Mouse (Mus musculus) kidney, postnatal 0 days (tissue): ENCODE data around the gene Pde3b. TPM values are rescaled to one million over a fixed set of nuclear protein-coding genes. Genes with fewer than 3 reads are reported as not detected.
A peak's percentile ranks its signal among the peaks of the same experiment; 100 is the strongest.
"Not testable (repeated sequence)": the region's sequence is repeated elsewhere in the genome, so short reads cannot be mapped to it uniquely, and the experiment has no call there.

Experiments
- ATAC-seq: fragments of 200-750 bp; cut with Nextera tagmentation; replicated peaks from 2 replicates; pipeline ENCODE4 v1.8.0; 2017; ENCODE audit warnings: low read depth, moderate number of reproducible peaks, moderate TSS enrichment, moderate library complexity; ENCODE audit not compliant: low FRiP score
- DNase-seq: peaks from one replicate; pipeline ENCODE4 v3.0.0-alpha.2; 2016; ENCODE audit warnings: low spot score
- H3K27ac ChIP-seq: fragments of 300-500 bp; sonication (generic); 2 replicates; pipeline ENCODE4 v1.5.1; 2014; ENCODE audit warnings: mild to moderate bottlenecking
- H3K27me3 ChIP-seq: fragments of 300-500 bp; sonication (generic); 2 replicates; pipeline ENCODE4 v1.6.1; 2014; ENCODE audit warnings: low read length, mixed read lengths; ENCODE audit not compliant: insufficient read depth
- H3K36me3 ChIP-seq: fragments of 300-500 bp; sonication (generic); 2 replicates; pipeline ENCODE4 v1.6.1; 2014; ENCODE audit warnings: low read length, mixed read lengths; ENCODE audit not compliant: insufficient read depth
- H3K4me1 ChIP-seq: fragments of 300-500 bp; sonication (generic); replicated peaks from 2 replicates; pipeline ENCODE4 v1.6.1; 2014; ENCODE audit warnings: antibody characterized with exemption, low read length, mixed read lengths; ENCODE audit not compliant: insufficient read depth
- H3K4me2 ChIP-seq: fragments of 300-500 bp; sonication (generic); 2 replicates; pipeline ENCODE4 v1.6.1; 2014; ENCODE audit warnings: mild to moderate bottlenecking, low read length, moderate library complexity, mixed read lengths
- H3K4me3 ChIP-seq: fragments of 300-500 bp; sonication (generic); replicated peaks from 2 replicates; pipeline ENCODE4 v1.5.1; 2014; ENCODE audit warnings: low read depth, low read length
- H3K9ac ChIP-seq: fragments of 300-500 bp; sonication (generic); 2 replicates; pipeline ENCODE4 v1.6.1; 2014; ENCODE audit warnings: low read depth, low read length
- H3K9me3 ChIP-seq: fragments of 300-500 bp; sonication (generic); replicated peaks from 2 replicates; pipeline ENCODE4 v1.6.1; 2016; ENCODE audit warnings: low read length, inconsistent platforms, mixed read lengths
- CTCF ChIP-seq: IDR thresholded peaks from 2 replicates; pipeline ENCODE4 v1.5.1; 2016; ENCODE audit warnings: antibody characterized with exemption, low read depth, mild to moderate bottlenecking, moderate library complexity
- WGBS: fragments of 180-500 bp; shearing (Covaris S2); extraction: QIAGEN DNeasy Blood & Tissue Kit; methylation state at CpG from one replicate; pipeline ENCODE4 v1.1.7; 2014; 5-methylcytosine and 5-hydroxymethylcytosine counted together
- polyA plus RNA-seq: library from polyadenylated mRNA; unstranded; fragments of >200 nt; fragmentation: Nextera tagmentation; extraction: Ambion mirVana; gene quantifications from 2 replicates; pipeline ENCODE4 v1.2.1, GENCODE M21; 2015

Gene Pde3b
- polyA plus RNA-seq, 1 experiment from 2014 or later, result 4.2 TPM

DNA sequence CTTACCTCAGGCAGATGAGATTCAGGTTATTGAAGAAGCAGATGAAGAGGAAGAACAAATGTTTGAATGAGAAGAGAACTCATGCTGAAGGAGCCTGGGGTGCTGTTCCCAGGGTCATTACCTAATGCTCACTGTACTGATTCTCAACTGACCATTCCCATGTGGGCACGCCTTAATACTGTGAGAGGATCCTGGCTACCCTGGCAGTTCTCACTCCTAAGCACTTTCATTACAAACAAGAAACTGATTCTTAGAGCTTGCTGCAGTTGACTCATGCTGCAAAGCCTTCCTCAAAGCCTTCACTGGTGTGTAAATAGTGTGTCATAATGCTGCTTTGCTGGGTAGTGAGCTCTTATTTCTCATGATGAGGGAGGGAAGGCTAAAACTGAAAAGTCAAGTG, 121.1 kb downstream of the Pde3b start:
- DNase-seq, result no peak
- H3K4me1 ChIP-seq, result no peaks in the 10 kb centered on the region
- H3K9ac ChIP-seq, result no peak overlapping the region
- no peak for ATAC-seq
- TF ChIP-seq CTCF, result no peak
- H3K4me2 ChIP-seq, result no peak overlapping the region
- H3K36me3 ChIP-seq, result no peaks in the 10 kb centered on the region
- WGBS, result 86% methylated on average over 1 of the region's 1 CpGs
- H3K4me3 ChIP-seq, result no peak overlapping the region
- no peak overlapping the region for H3K27ac ChIP-seq
- no peaks in the 10 kb centered on the region for H3K27me3 ChIP-seq
- H3K9me3 ChIP-seq, result no peaks in the 10 kb centered on the region

DNA sequence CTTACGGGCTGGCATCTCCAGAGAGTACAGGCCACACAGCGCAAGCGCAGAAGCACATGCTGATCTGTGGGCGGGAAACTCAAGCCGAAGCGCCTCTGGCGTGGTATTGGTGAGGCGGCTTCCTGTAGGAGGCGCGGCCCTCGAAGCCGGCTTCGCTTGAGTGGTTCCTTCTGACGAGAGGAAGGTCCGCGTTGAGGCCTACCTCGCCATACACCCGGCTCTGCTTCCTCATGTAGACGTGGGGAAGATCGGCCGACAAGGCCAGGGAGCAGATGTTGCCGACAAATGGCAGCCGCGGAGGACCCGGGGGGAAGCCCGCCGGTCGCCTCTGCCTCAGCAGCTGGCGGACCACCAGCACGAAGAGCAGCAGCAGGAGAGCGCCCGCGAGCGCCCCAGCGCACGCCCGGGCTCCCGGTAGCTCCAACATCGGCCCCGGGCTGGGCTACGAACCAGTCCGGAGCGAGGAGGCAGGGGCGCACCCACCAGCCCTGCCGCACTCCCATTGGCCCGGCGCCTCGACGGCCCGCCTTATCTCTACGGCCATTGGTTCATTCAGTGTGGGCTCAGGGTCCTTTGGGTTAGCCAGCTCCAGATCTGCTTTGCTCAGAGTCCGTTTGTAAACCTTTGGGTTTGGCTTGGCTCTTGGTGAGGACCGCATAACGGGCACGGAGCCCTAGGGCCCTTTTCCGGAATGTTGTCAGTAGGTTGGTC, 147.6 kb downstream of the Pde3b start, which contains the start of gene Cyp2r1:
TSS of gene Cyp2r1 (minus strand) at position 442 of the 711 bp plus-strand sequence.
- DNase-seq (peak; percentile 94), ATAC-seq (peak; percentile 98)
- 2% methylated on average over 56 of the region's 56 CpGs for WGBS
- Histone ChIP-seq H3K9ac (peak within 1 kb of the TSS; percentile 69), H3K4me1 (peaks cover 4% of the 10 kb centered on the region; the same call in 1 of the 2 replicates), H3K4me2 (peak within 1 kb of the TSS; percentile 69), H3K36me3 (no peaks in the 10 kb centered on the region), H3K4me3 (peak within 1 kb of the TSS; percentile 43), H3K27me3 (no peaks in the 10 kb centered on the region), H3K9me3 (no peaks in the 10 kb centered on the region), H3K27ac (peak within 1 kb of the TSS; percentile 83)
- TF ChIP-seq CTCF, result peak; percentile 56

DNA sequence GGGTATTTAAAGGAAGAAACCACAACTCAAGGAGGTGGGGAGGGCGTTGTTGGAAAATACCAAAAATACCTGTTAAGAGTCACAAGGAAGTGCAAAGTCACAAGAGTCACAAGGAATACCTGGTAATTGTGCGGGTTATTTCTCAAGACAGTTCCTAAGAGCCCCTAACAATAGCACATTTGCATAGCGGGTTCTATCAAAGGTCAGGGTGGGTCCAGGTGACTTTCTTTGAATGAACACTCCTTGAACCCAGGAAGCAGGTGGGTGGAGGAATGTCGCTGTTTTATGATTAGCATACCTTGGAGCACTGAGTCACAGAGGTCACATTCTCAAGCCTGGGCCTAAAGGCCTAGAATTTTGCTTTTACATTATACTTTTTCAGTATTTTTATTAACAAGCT, 158.8 kb downstream of the Pde3b start:
- H3K9ac ChIP-seq, H3K4me1 ChIP-seq, H3K4me2 ChIP-seq, H3K27me3 ChIP-seq, DNase-seq, ATAC-seq, H3K9me3 ChIP-seq, H3K36me3 ChIP-seq, H3K27ac ChIP-seq, H3K4me3 ChIP-seq: not testable (repeated sequence)
- 89% methylated on average over 4 of the region's 4 CpGs for WGBS

DNA sequence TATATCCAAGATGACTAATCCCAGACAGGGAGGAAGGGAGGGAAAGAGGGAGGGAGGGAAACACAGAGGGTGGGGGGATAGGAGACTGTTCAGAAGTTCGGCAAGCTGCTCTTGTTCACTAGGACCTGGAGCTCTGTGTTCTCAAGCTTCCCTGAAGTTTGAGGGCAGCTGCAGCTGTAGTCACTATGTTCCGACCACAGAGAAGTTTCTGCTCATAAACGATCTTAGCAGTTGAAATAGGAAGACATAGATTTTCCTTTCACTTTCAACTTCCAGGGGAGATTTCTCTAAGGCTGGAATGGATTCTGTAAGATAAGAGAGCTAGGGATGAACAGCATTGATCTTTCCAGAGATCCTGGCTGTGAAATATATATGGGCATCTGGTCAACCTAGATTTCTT, 161.8 kb downstream of the Pde3b start:
- Histone ChIP-seq H3K27ac (no peak overlapping the region), H3K4me2 (no peak overlapping the region), H3K9me3 (no peaks in the 10 kb centered on the region), H3K36me3 (no peaks in the 10 kb centered on the region), H3K4me1 (peaks cover 3% of the 10 kb centered on the region; the same call in 1 of the 2 replicates), H3K4me3 (no peak overlapping the region), H3K27me3 (no peaks in the 10 kb centered on the region), H3K9ac (no peak overlapping the region)
- 69% methylated on average over 3 of the region's 3 CpGs for WGBS
- DNase-seq (no peak), ATAC-seq (no peak)
- no peak for TF ChIP-seq CTCF

DNA sequence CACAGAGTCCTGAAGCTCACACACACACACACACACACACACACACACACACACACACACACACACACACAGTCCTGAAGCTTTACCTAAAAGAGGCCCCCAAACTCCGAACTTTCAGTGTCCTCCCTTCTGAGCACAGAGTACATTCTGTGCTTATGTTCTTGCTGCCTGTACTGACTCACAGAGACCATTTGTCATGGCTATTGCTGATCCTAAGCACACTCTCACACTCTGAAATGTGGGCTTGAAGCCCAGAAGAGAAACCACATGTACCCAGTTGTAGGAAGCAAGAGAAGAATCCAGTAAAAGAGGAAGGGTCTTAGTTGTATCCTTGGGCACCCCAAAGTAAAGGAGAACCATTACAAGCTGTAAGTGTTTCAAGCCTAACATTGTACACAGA, 162.6 kb downstream of the Pde3b start:
- Histone ChIP-seq H3K9me3 (no peaks in the 10 kb centered on the region), H3K4me1 (peaks cover 3% of the 10 kb centered on the region; the same call in 1 of the 2 replicates), H3K36me3 (no peaks in the 10 kb centered on the region), H3K27me3 (no peaks in the 10 kb centered on the region), H3K9ac (no peak overlapping the region), H3K4me2 (no peak overlapping the region), H3K4me3 (no peak overlapping the region), H3K27ac (no peak overlapping the region)
- TF ChIP-seq CTCF, result no peak
- ATAC-seq (no peak), DNase-seq (no peak)
- WGBS, result 65% methylated on average over 1 of the region's 1 CpGs

DNA sequence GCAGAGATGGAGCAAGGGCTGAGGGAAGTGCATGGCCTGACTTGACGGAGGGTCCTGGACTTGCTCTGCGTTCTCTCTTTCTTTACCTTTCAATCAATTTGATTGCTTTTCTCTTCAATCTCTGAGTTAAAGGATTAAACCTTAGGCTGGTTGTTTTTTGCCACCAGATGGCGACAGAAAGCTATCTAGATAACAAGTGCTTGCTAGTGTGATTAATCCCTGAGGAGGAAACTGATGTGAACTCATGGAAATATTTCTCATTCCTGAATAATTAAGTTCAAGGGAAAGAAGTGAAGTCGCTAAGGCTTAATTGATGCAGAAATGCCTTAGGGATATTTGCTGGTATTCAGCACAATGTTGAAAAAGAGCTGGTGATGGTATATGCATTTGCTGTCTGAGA, 165.3 kb downstream of the Pde3b start:
- Histone ChIP-seq H3K27ac (no peak overlapping the region), H3K27me3 (no peaks in the 10 kb centered on the region), H3K4me3 (no peak overlapping the region), H3K9ac (no peak overlapping the region), H3K36me3 (no peaks in the 10 kb centered on the region), H3K4me2 (no peak overlapping the region), H3K9me3 (no peaks in the 10 kb centered on the region), H3K4me1 (peaks cover 3% of the 10 kb centered on the region; the same call in 1 of the 2 replicates)
- no peak for ATAC-seq
- WGBS, result 2% methylated on average over 4 of the region's 4 CpGs
- peak; percentile 80 for DNase-seq
- peak; percentile 86 for TF ChIP-seq CTCF
